Mouse (Mus musculus) CH12.LX (cell line): ENCODE data around the gene 1700028P14Rik. TPM values are rescaled to one million over a fixed set of nuclear protein-coding genes. Genes with fewer than 3 reads are reported as not detected.

Experiments used
- DNase-seq: peaks from one replicate; pipeline ENCODE4 v3.0.0-alpha.2; 2013; ENCODE audit errors: extremely low read depth
- H3K27ac ChIP-seq: 2 replicates; pipeline ENCODE4 v1.5.1; 2012; ENCODE audit warnings: low read depth, mild to moderate bottlenecking, control low read depth, moderate library complexity; ENCODE audit not compliant: insufficient read depth
- H3K27me3 ChIP-seq: replicated peaks from 2 replicates; pipeline ENCODE3; 2012; ENCODE audit warnings: inconsistent platforms
- H3K36me3 ChIP-seq, 2 experiments: replicated peaks in 1 of 2; 2 replicates each; pipeline versions ENCODE3 to v1.6.1; 2012; ENCODE audit warnings: inconsistent platforms in 1 of 2, low read length in 1 of 2, mild to moderate bottlenecking in 1 of 2, mixed read lengths in 1 of 2, moderate library complexity in 1 of 2; ENCODE audit not compliant: control insufficient read depth in 1 of 2, insufficient read depth in 1 of 2
- H3K4me1 ChIP-seq, 2 experiments: 2 replicates each; pipeline ENCODE4 v1.6.1; 2012; ENCODE audit warnings: inconsistent platforms in 1 of 2, moderate library complexity in 1 of 2; ENCODE audit not compliant: insufficient read depth in 2 of 2, control insufficient read depth in 1 of 2
- H3K4me2 ChIP-seq: 2 replicates; pipeline ENCODE4 v1.6.1; 2012; ENCODE audit warnings: low read depth, mild to moderate bottlenecking, control low read depth; ENCODE audit not compliant: poor library complexity, insufficient read depth, severe bottlenecking
- H3K4me3 ChIP-seq, 3 experiments: fragments of 150-350 bp in 1 of 3; sonication (generic) in 1 of 3; replicated peaks in 1 of 3; 2 replicates each; pipeline versions ENCODE3 to v1.5.1; 2011 to 2012; ENCODE audit warnings: low read depth in 2 of 3, low read length in 2 of 3, mild to moderate bottlenecking in 2 of 3, moderate library complexity in 2 of 3, control low read depth in 1 of 3, improper control_type of control experiment in 1 of 3, inconsistent platforms in 1 of 3, mixed read lengths in 1 of 3; ENCODE audit not compliant: poor library complexity in 1 of 3
- H3K79me2 ChIP-seq: replicated peaks from 2 replicates; pipeline ENCODE4 v1.6.1; 2012; ENCODE audit warnings: mild to moderate bottlenecking, moderate library complexity; ENCODE audit not compliant: control insufficient read depth, poor library complexity, insufficient read depth, severe bottlenecking; ENCODE audit errors: extremely low read depth
- H3K9ac ChIP-seq: 2 replicates; pipeline ENCODE4 v1.6.1; 2012; ENCODE audit warnings: low read depth, mild to moderate bottlenecking, control low read depth, moderate library complexity; ENCODE audit not compliant: insufficient read depth
- H3K9me3 ChIP-seq: replicated peaks from 2 replicates; pipeline ENCODE3; 2012; ENCODE audit warnings: low read length, inconsistent platforms, mixed read lengths
- BHLHE40 ChIP-seq: IDR thresholded peaks from 2 replicates; pipeline ENCODE4 v1.6.1; 2011; ENCODE audit warnings: mild to moderate bottlenecking, low read depth, low read length, improper control_type of control experiment
- CHD1 ChIP-seq: IDR thresholded peaks from 2 replicates; pipeline ENCODE4 v1.6.1; 2012; ENCODE audit warnings: low read depth, low read length, improper control_type of control experiment, inconsistent platforms
- CHD2 ChIP-seq: IDR thresholded peaks from 2 replicates; pipeline ENCODE4 v1.6.1; 2011; ENCODE audit warnings: low read length, improper control_type of control experiment
- E2F4 ChIP-seq: IDR thresholded peaks from 2 replicates; pipeline ENCODE4 v1.6.1; 2011; ENCODE audit warnings: low read depth, low read length, improper control_type of control experiment; ENCODE audit not compliant: insufficient replicate concordance
- ELF1 ChIP-seq: IDR thresholded peaks from 2 replicates; pipeline ENCODE4 v1.6.1; 2014; ENCODE audit warnings: low read depth, mild to moderate bottlenecking, inconsistent platforms, low read length, improper control_type of control experiment
- HCFC1 ChIP-seq: IDR thresholded peaks from 2 replicates; pipeline ENCODE4 v1.6.1; 2012; ENCODE audit warnings: low read depth, mild to moderate bottlenecking, inconsistent platforms, low read length, improper control_type of control experiment
- JUN ChIP-seq: IDR thresholded peaks from 2 replicates; pipeline ENCODE4 v1.6.1; 2011; ENCODE audit warnings: low read depth, mild to moderate bottlenecking, low read length, improper control_type of control experiment, moderate library complexity; ENCODE audit not compliant: insufficient read depth
- JUND ChIP-seq: conservative IDR thresholded peaks from 2 replicates; pipeline ENCODE4 v1.6.1; 2011; ENCODE audit warnings: low read depth, low read length, improper control_type of control experiment
- KAT2A ChIP-seq: IDR thresholded peaks from 2 replicates; pipeline ENCODE4 v1.6.1; 2012; ENCODE audit warnings: low read length, improper control_type of control experiment, inconsistent platforms; ENCODE audit not compliant: insufficient replicate concordance
- MAFK ChIP-seq: IDR thresholded peaks from 2 replicates; pipeline ENCODE4 v1.6.1; 2011; ENCODE audit warnings: low read length, improper control_type of control experiment; ENCODE audit not compliant: insufficient replicate concordance
- MAX ChIP-seq: IDR thresholded peaks from 2 replicates; pipeline ENCODE4 v1.6.1; 2011; ENCODE audit warnings: low read length, improper control_type of control experiment
- MAZ ChIP-seq: IDR thresholded peaks from 2 replicates; pipeline ENCODE4 v1.6.1; 2012; ENCODE audit warnings: low read depth, mild to moderate bottlenecking, inconsistent platforms, low read length, improper control_type of control experiment, moderate library complexity
- MEF2A ChIP-seq: IDR thresholded peaks from 2 replicates; pipeline ENCODE4 v1.6.1; 2014; ENCODE audit warnings: low read depth, mild to moderate bottlenecking, inconsistent platforms, low read length, improper control_type of control experiment, borderline replicate concordance
- MXI1 ChIP-seq: IDR thresholded peaks from 2 replicates; pipeline ENCODE4 v1.6.1; 2011; ENCODE audit warnings: mild to moderate bottlenecking, low read depth, low read length, improper control_type of control experiment
- MYC ChIP-seq: IDR thresholded peaks from 2 replicates; pipeline ENCODE4 v1.6.1; 2011; ENCODE audit warnings: low read depth, mild to moderate bottlenecking, improper control_type of control experiment, low read length
- NELFE ChIP-seq: IDR thresholded peaks from 2 replicates; pipeline ENCODE4 v1.6.1; 2011; ENCODE audit warnings: low read depth, low read length, improper control_type of control experiment
- NRF1 ChIP-seq: IDR thresholded peaks from 2 replicates; pipeline ENCODE4 v1.6.1; 2014; ENCODE audit warnings: low read depth, mild to moderate bottlenecking, inconsistent platforms, low read length, improper control_type of control experiment, moderate library complexity
- POLR2A ChIP-seq: IDR thresholded peaks from 2 replicates; pipeline ENCODE4 v1.6.1; 2011; ENCODE audit warnings: low read depth, mild to moderate bottlenecking, improper control_type of control experiment, low read length
- POLR2AphosphoS2 ChIP-seq: IDR thresholded peaks from 2 replicates; pipeline ENCODE4 v1.6.1; 2011; ENCODE audit warnings: low read depth, low read length, improper control_type of control experiment
- SMC3 ChIP-seq: IDR thresholded peaks from 2 replicates; pipeline ENCODE4 v1.6.1; 2011; ENCODE audit warnings: low read depth, low read length, improper control_type of control experiment
- TBP ChIP-seq: conservative IDR thresholded peaks from 2 replicates; pipeline ENCODE4 v1.6.1; 2011; ENCODE audit warnings: low read depth, low read length, improper control_type of control experiment
- UBTF ChIP-seq: IDR thresholded peaks from 2 replicates; pipeline ENCODE4 v1.6.1; 2012; ENCODE audit warnings: low read depth, mild to moderate bottlenecking, inconsistent platforms, low read length, improper control_type of control experiment, moderate library complexity
- ZKSCAN1 ChIP-seq: IDR thresholded peaks from 2 replicates; pipeline ENCODE4 v1.6.1; 2012; ENCODE audit warnings: low read depth, inconsistent platforms, low read length, improper control_type of control experiment, borderline replicate concordance
- ZMIZ1 ChIP-seq: IDR thresholded peaks from 2 replicates; pipeline ENCODE4 v1.6.1; 2012; ENCODE audit warnings: low read depth, mild to moderate bottlenecking, inconsistent platforms, low read length, improper control_type of control experiment
- ZNF384 ChIP-seq: IDR thresholded peaks from 2 replicates; pipeline ENCODE4 v1.6.1; 2012; ENCODE audit warnings: low read depth, low read length, improper control_type of control experiment, inconsistent platforms
- dilution Hi-C: fragments of 300-500 bp; cut with MboI; formaldehyde crosslinking; loops from 2 replicates; pipeline ENCODE4 v1.14.3; 2020; ENCODE audit warnings: low sequenced_read_pairs; ENCODE audit not compliant: extremely low pct_unique_long_range_greater_than_20kb, extremely low pct_ligation_motif_present
- in situ Hi-C: fragments of 300-500 bp; cut with MboI; formaldehyde crosslinking; loops from 3 replicates; pipeline ENCODE4 v1.14.3; 2019; ENCODE audit warnings: low sequenced_read_pairs, low pct_ligation_motif_present, low pct_unique_long_range_greater_than_20kb, mixed read lengths
- polyA plus RNA-seq: library from polyadenylated mRNA; unstranded; fragments of >175 nt; gene quantifications from 2 replicates; pipeline ENCODE4 v1.2.1, GENCODE M21; 2012; ENCODE audit warnings: low read depth; ENCODE audit not compliant: insufficient read length
- total RNA-seq, 2 experiments: library from RNA; depleted of rRNA; stranded (reverse); fragments of 300-350 nt in 1 of 2; fragments of >200 nt in 1 of 2; gene quantifications; 2 replicates each; pipeline ENCODE4 v1.2.3; 2012 to 2014

1700028P14Rik gene
- total and polyA plus RNA-seq, 3 experiments: not detected

GRCm38 (mm10) chr19:23535700-23536099 is 116.9 kb downstream of the 1700028P14Rik start (continued):
- TF ChIP-seq JUND (no peak), ZKSCAN1 (no peak), KAT2A (no peak), E2F4 (no peak), POLR2A (no peak), SMC3 (no peak), POLR2AphosphoS2 (no peak), CHD1 (no peak), MAFK (no peak), ZNF384 (no peak), NELFE (no peak), NRF1 (no peak), BHLHE40 (no peak), MAZ (no peak), MYC (no peak)
- TF ChIP-seq, all 38 proteins: peak for 5

- no peak overlapping the region for H3K4me3 ChIP-seq
- no peaks in the 10 kb centered on the region for H3K79me2 ChIP-seq
- no peak for TF ChIP-seq MEF2A
- TF ChIP-seq E2F4: no peak
- TF ChIP-seq NELFE: no peak
- no peak for TF ChIP-seq UBTF
- no peak for TF ChIP-seq MAFK
- TF ChIP-seq ELF1: no peak
- no peak for TF ChIP-seq MAX
- TF ChIP-seq JUND: no peak
- no peak for TF ChIP-seq ZMIZ1
- TF ChIP-seq JUN: no peak
- TF ChIP-seq TBP: no peak
- TF ChIP-seq MXI1: no peak
- no peak for TF ChIP-seq CHD2
- TF ChIP-seq CHD1: no peak
- TF ChIP-seq HCFC1: no peak
- no peak for TF ChIP-seq MYC
- no peak for TF ChIP-seq NRF1
- no peak for TF ChIP-seq POLR2AphosphoS2
- TF ChIP-seq POLR2A: no peak
- dilution Hi-C loops (no loop called here), in situ Hi-C loops (no loop called here)
- no peak overlapping the region for H3K9ac ChIP-seq
- H3K4me2 ChIP-seq: no peak overlapping the region
- DNase-seq: no peak
- H3K4me1 ChIP-seq: peaks cover 8 to 21% of the 10 kb centered on the region in 2 experiments; a peak in 3 of 4 replicates
- H3K27ac ChIP-seq: no peak overlapping the region
- no peaks in the 10 kb centered on the region for H3K27me3 ChIP-seq
- H3K36me3 ChIP-seq: no peaks in the 10 kb centered on the region
- no peaks in the 10 kb centered on the region for H3K9me3 ChIP-seq
These were observed 120.7 kb downstream of the 1700028P14Rik start for GRCm38 (mm10) chr19:23531899-23532298.
